Mouse (Mus musculus) spleen, postnatal 14 days (tissue): ENCODE results near the gene Auts2.

Source experiments
- DNase-seq, 2 experiments: peaks; one replicate each; pipeline ENCODE4 v3.0.0; 2021 to 2022; ENCODE audit warnings: low spot score in 2 of 2

Auts2 gene

DNA sequence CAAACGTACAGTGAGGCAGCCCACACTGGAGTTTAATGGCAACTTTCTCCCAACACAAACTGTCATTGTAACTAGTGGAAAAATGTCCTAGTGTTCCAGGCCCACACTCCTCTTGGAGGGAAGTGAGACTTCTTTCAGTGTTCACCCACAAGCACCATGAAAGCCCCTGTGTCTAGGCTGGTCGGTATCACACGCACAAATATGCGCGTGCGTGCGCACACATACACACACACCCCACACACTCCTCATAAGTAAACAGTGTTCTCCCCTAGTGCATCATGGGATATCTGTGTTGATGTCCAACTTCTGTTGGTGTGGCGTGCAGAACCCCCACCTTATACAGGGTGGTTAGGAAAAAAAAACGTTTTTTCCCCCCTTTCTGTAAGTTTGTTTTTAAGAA is 964.4 kb downstream of the Auts2 start:
- DNase-seq, result no peak

GRCm38 (mm10) chr5:131575733-131576265 is 967.3 kb downstream of the Auts2 start:
- no peak for DNase-seq

GRCm38 (mm10) chr5:131575086-131575514 is 968.0 kb downstream of the Auts2 start:
- DNase-seq, result no peak

- DNase-seq, result no peak
Observed at GRCm38 (mm10) chr5:131574469-131575085, 968.6 kb downstream of the Auts2 start.

DNA sequence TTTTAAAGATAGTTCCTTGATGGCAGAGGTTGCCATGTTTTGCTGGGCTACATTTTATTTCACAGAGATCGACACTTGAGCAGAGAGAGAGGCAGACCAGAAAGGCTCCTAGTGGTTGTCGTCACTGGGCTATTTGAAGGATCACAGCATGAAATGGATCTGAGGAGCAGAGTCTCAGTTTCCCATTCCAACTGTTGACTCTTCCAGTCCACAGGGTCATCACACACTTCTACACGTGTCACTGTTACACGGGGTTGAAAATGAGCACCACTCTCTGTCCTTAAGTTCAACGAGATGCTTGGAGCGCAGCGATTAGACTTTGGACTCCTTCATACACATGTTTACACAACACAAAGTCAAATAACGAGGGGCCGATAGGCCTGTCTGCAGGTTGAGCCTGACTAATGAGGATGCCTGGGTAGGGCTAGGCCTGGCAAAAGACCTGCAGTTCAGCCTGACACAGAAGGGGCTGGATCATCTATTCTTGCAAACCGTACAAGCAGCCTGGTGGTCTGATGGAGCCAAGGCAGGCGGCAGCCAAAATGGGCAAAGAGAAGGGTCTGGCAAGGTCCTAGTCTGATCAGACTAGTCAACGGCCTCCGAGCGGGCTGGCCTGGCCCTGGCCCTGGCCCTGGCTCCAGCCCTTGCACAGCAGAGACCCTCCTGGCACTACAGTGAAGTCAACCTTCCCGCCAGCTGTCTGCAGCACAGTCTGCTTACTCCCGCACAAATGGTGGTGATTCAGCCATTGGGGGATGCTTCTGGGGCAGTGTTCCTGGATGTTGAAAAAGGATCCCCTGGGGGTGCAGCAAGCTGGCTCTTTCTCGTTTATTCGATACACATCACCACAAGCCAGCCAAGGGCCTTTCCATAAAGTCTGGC is 969.6 kb downstream of the Auts2 start:
- no peak for DNase-seq

GRCm38 (mm10) chr5:131566032-131566431 is 977.1 kb downstream of the Auts2 start:
- no peak for DNase-seq

- DNase-seq, result no peak
Observed at GRCm38 (mm10) chr5:131563630-131564252, 979.4 kb downstream of the Auts2 start.

DNA sequence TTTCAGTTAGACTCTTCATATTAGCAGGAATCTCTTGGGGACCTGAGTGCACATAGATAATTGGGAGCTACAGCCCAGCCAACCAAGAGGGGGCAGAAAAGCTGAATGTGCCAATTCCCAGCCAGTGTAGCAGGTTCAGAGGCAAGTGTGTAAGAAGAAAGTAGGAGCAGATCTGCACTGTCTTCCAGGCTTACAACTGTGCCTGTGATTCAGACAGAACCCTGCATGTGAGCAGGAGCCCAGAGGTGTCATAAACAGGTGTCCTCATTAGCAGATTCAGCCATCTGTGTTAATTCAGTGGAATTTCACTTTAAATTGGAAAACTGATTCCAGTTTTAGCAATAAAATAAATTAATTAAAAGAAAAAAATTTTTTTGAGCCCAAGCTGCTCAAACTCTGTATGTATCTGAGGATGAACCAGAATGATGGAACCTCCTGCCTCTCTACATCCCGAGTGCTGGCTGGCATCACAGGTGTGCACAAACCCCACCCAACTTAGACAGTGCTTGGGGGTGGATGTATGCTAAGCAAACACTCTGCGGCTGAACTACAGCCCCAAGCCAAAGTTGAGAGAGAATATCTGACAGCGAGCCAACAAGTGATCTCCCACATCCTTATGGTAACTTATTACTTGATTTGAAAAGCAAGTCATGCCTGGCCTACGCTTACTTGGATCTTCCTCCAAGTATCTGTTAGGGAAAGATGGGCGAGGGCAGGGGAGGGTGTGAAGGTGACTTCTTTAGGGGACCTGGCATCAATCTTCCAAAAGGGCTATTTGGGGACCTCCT is 982.2 kb downstream of the Auts2 start:
- no peak for DNase-seq

DNA sequence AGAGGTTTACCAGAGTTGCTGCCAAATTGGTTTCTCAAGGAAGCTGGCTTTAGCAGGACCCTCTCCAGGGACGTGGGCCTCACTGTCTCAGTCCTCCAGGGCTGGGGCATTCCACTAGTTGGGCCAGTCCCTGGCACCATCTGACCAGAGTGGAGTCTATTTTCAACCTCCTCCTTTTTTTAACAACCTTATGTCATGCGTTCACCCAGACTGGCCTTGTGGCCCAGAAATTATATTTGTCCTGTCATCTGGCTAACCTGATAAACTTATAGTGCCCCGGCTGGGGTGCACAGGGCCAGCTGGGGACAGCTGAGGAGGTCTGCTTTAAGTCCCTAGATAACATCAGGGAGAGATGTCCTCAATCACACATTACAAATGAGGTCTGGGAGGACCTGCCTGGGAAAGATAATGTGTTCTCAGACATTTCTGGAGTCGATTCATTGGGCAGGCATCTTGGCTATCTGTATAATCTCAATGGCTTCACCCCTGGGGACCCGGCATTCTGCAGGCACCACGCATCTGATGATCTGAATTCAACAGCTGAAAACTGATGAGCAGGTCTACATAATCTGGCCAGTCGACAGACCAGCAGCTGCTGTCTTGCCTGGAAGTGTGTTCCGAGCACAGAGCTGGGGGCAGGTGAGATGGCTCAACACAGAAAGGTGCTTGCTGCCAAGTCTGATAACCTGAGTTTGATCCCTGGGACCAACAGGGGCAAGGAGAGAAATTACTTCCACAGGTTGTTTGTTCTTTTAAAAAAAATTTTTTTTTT is 984.6 kb downstream of the Auts2 start:
- DNase-seq, result no peak

GRCm38 (mm10) chr5:131557591-131558385 is 985.4 kb downstream of the Auts2 start:
- DNase-seq, result no peak

GRCm38 (mm10) chr5:131548932-131549563 is 994.1 kb downstream of the Auts2 start:
- DNase-seq, result no peak

DNA sequence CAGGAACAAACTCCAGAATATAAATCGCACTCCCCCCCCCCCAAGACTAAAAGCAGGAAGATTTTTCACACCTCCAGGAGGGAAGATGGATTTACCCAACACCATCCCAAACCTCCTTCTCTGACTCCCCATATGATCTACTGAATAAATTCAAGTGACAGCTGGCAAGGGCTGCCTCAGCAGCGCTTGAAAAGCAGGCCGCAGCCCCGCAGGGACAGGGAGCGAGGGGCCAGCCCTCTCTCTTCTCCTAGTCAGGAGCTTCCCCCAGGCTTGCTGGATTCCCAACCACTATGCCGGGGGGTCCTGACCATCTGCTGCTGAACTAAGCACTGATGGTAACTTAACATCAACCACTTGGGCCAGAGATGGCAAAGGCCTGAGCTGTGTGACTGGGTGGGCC is 995.2 kb downstream of the Auts2 start:
- no peak for DNase-seq

GRCm38 (mm10) chr5:131546414-131546813 is 996.7 kb downstream of the Auts2 start:
- no peak for DNase-seq

DNA sequence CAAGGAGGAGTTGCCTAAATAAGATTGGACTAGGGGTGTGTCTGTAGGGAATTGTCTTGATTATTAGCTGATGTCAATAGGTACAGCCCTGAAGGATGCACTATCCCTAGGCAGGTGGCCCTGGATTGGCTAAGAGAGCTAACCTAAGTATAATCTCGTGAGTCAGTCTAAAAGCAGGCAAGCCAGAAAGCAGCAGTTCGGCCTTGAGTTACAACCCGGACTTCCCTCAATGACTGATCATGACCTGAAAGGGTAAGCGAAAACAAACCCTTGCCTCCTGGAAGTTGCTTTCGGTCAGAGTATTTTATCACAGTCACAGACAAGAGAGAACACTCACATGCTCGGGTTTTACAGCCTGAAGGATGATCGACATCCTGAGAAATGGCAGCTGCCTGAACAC is 998.8 kb downstream of the Auts2 start:
- no peak for DNase-seq

GRCm38 (mm10) chr5:131538311-131538915 is 1004.7 kb downstream of the Auts2 start:
- DNase-seq, result no peak

- DNase-seq, result no peak
Observed at GRCm38 (mm10) chr5:131537831-131538310, 1005.3 kb downstream of the Auts2 start.

GRCm38 (mm10) chr5:131537155-131537830 is 1005.9 kb downstream of the Auts2 start:
- no peak for DNase-seq

GRCm38 (mm10) chr5:131535752-131536151 is 1007.4 kb downstream of the Auts2 start:
- no peak for DNase-seq
